Mouse (Mus musculus): ENCODE results near the gene Fbln2. TPM values are rescaled to one million over a fixed set of nuclear protein-coding genes. Genes with fewer than 3 reads are reported as not detected.

Fbln2 gene
- polyA plus RNA-seq, 1 experiment from 2014 or later = 28.4 TPM

GRCm38 (mm10) chr6:91290937-91291336 is 78.7 kb downstream of the Fbln2 start:
- H3K9ac ChIP-seq (ENCODE audit: low read length) = no peak overlapping the region
- H3K27me3 ChIP-seq (ENCODE audit: control insufficient read depth, insufficient read depth, low read length) = peaks cover 10% of the 10 kb centered on the region
- 77% methylated on average over 10 of the region's 10 CpGs for WGBS
- no peak overlapping the region for H3K27ac ChIP-seq (ENCODE audit: low read depth, low read length)
- no peak for ATAC-seq (ENCODE audit: insufficient read depth, low FRiP score, low TSS enrichment)
- H3K36me3 ChIP-seq (ENCODE audit: control insufficient read depth, insufficient read depth, low read length) = no peaks in the 10 kb centered on the region
- 0 out of 2 replicates have a peak, but pooled peaks cover 3% of the 10 kb centered on the region for H3K4me1 ChIP-seq (ENCODE audit: control insufficient read depth, insufficient read depth, low read length)
- no peaks in the 10 kb centered on the region for H3K9me3 ChIP-seq (ENCODE audit: control insufficient read depth, low read length)
- DNase-seq (ENCODE audit: low spot score) = no peak
- H3K4me2 ChIP-seq (ENCODE audit: low read depth) = no peak overlapping the region
- no peak overlapping the region for H3K4me3 ChIP-seq (ENCODE audit: low read depth, low read length)

GRCm38 (mm10) chr6:91295431-91295830 is 83.2 kb downstream of the Fbln2 start:
- H3K4me3 ChIP-seq (ENCODE audit: low read depth, low read length) = no peak overlapping the region
- H3K27ac ChIP-seq (ENCODE audit: low read depth, low read length) = no peak overlapping the region
- no peak for DNase-seq (ENCODE audit: low spot score)
- no peak overlapping the region for H3K4me2 ChIP-seq (ENCODE audit: low read depth)
- H3K9ac ChIP-seq (ENCODE audit: low read length) = no peak overlapping the region
- no peaks in the 10 kb centered on the region for H3K36me3 ChIP-seq (ENCODE audit: control insufficient read depth, insufficient read depth, low read length)
- no peak for ATAC-seq (ENCODE audit: insufficient read depth, low FRiP score, low TSS enrichment)
- peaks cover 26% of the 10 kb centered on the region for H3K4me1 ChIP-seq (ENCODE audit: control insufficient read depth, insufficient read depth, low read length)
- WGBS = 81% methylated on average over 4 of the region's 4 CpGs
- H3K27me3 ChIP-seq (ENCODE audit: control insufficient read depth, insufficient read depth, low read length) = no peaks in the 10 kb centered on the region
- no peaks in the 10 kb centered on the region for H3K9me3 ChIP-seq (ENCODE audit: control insufficient read depth, low read length)

GRCm38 (mm10) chr6:91298828-91299227 is 86.6 kb downstream of the Fbln2 start:
- peak; percentile 73 for DNase-seq (ENCODE audit: low spot score)
- H3K4me2 ChIP-seq (ENCODE audit: low read depth) = no peak overlapping the region
- H3K4me3 ChIP-seq (ENCODE audit: low read depth, low read length) = no peak overlapping the region
- H3K9ac ChIP-seq (ENCODE audit: low read length) = no peak overlapping the region
- H3K27me3 ChIP-seq (ENCODE audit: control insufficient read depth, insufficient read depth, low read length) = no peaks in the 10 kb centered on the region
- no peaks in the 10 kb centered on the region for H3K36me3 ChIP-seq (ENCODE audit: control insufficient read depth, insufficient read depth, low read length)
- H3K27ac ChIP-seq (ENCODE audit: low read depth, low read length) = peak overlapping the region; percentile 70
- H3K9me3 ChIP-seq (ENCODE audit: control insufficient read depth, low read length) = no peaks in the 10 kb centered on the region
- peak; percentile 64 for ATAC-seq (ENCODE audit: insufficient read depth, low FRiP score, low TSS enrichment)
- peaks cover 40% of the 10 kb centered on the region for H3K4me1 ChIP-seq (ENCODE audit: control insufficient read depth, insufficient read depth, low read length)
- WGBS = under 1% methylated on average over 6 of the region's 6 CpGs

GRCm38 (mm10) chr6:91300079-91300478 is 87.8 kb downstream of the Fbln2 start:
- no peak overlapping the region for H3K27ac ChIP-seq (ENCODE audit: low read depth, low read length)
- 65% methylated on average over 3 of the region's 3 CpGs for WGBS

GRCm38 (mm10) chr6:91301839-91302238 is 89.6 kb downstream of the Fbln2 start:
- WGBS = 20% methylated on average over 1 of the region's 1 CpGs
- Histone ChIP-seq H3K27me3 (ENCODE audit: control insufficient read depth, insufficient read depth, low read length) (no peaks in the 10 kb centered on the region), H3K4me2 (ENCODE audit: low read depth) (no peak overlapping the region), H3K9ac (ENCODE audit: low read length) (no peak overlapping the region), H3K4me3 (ENCODE audit: low read depth, low read length) (no peak overlapping the region), H3K27ac (ENCODE audit: low read depth, low read length) (peak overlapping the region; percentile 90), H3K4me1 (ENCODE audit: control insufficient read depth, insufficient read depth, low read length) (peaks cover 40% of the 10 kb centered on the region), H3K9me3 (ENCODE audit: control insufficient read depth, low read length) (no peaks in the 10 kb centered on the region), H3K36me3 (ENCODE audit: control insufficient read depth, insufficient read depth, low read length) (no peaks in the 10 kb centered on the region)
- peak; percentile 82 for DNase-seq (ENCODE audit: low spot score)
- ATAC-seq (ENCODE audit: insufficient read depth, low FRiP score, low TSS enrichment) = peak; percentile 83

More at GRCm38 (mm10) chr6:91300079-91300478, 87.8 kb downstream of the Fbln2 start:
- Histone ChIP-seq H3K9me3 (ENCODE audit: control insufficient read depth, low read length) (no peaks in the 10 kb centered on the region), H3K36me3 (ENCODE audit: control insufficient read depth, insufficient read depth, low read length) (no peaks in the 10 kb centered on the region), H3K27me3 (ENCODE audit: control insufficient read depth, insufficient read depth, low read length) (no peaks in the 10 kb centered on the region), H3K9ac (ENCODE audit: low read length) (no peak overlapping the region), H3K4me2 (ENCODE audit: low read depth) (no peak overlapping the region), H3K4me3 (ENCODE audit: low read depth, low read length) (no peak overlapping the region), H3K4me1 (ENCODE audit: control insufficient read depth, insufficient read depth, low read length) (peaks cover 40% of the 10 kb centered on the region)
- ATAC-seq (ENCODE audit: insufficient read depth, low FRiP score, low TSS enrichment) = no peak
- no peak for DNase-seq (ENCODE audit: low spot score)

GRCm38 (mm10) chr6:91302337-91302736 is 90.1 kb downstream of the Fbln2 start:
- Histone ChIP-seq H3K4me1 (ENCODE audit: control insufficient read depth, insufficient read depth, low read length) (peaks cover 40% of the 10 kb centered on the region), H3K27me3 (ENCODE audit: control insufficient read depth, insufficient read depth, low read length) (no peaks in the 10 kb centered on the region), H3K9ac (ENCODE audit: low read length) (no peak overlapping the region), H3K36me3 (ENCODE audit: control insufficient read depth, insufficient read depth, low read length) (no peaks in the 10 kb centered on the region), H3K27ac (ENCODE audit: low read depth, low read length) (peak overlapping the region; percentile 90), H3K4me2 (ENCODE audit: low read depth) (no peak overlapping the region), H3K9me3 (ENCODE audit: control insufficient read depth, low read length) (no peaks in the 10 kb centered on the region), H3K4me3 (ENCODE audit: low read depth, low read length) (no peak overlapping the region)
- 72% methylated on average over 3 of the region's 3 CpGs for WGBS
- no peak for DNase-seq (ENCODE audit: low spot score)
- peak; percentile 28 for ATAC-seq (ENCODE audit: insufficient read depth, low FRiP score, low TSS enrichment)

- H3K27ac ChIP-seq (ENCODE audit: low read depth, low read length) = no peak overlapping the region
- H3K4me2 ChIP-seq (ENCODE audit: low read depth) = no peak overlapping the region
- no peaks in the 10 kb centered on the region for H3K27me3 ChIP-seq (ENCODE audit: control insufficient read depth, insufficient read depth, low read length)
- H3K9ac ChIP-seq (ENCODE audit: low read length) = no peak overlapping the region
- 74% methylated on average over 4 of the region's 4 CpGs for WGBS
- ATAC-seq (ENCODE audit: insufficient read depth, low FRiP score, low TSS enrichment) = no peak
- H3K9me3 ChIP-seq (ENCODE audit: control insufficient read depth, low read length) = no peaks in the 10 kb centered on the region
- H3K4me1 ChIP-seq (ENCODE audit: control insufficient read depth, insufficient read depth, low read length) = peaks cover 26% of the 10 kb centered on the region
- H3K36me3 ChIP-seq (ENCODE audit: control insufficient read depth, insufficient read depth, low read length) = no peaks in the 10 kb centered on the region
- DNase-seq (ENCODE audit: low spot score) = no peak
- no peak overlapping the region for H3K4me3 ChIP-seq (ENCODE audit: low read depth, low read length)
These were observed 91.9 kb downstream of the Fbln2 start for GRCm38 (mm10) chr6:91304172-91304571.

- ATAC-seq (ENCODE audit: insufficient read depth, low FRiP score, low TSS enrichment) (no peak), DNase-seq (ENCODE audit: low spot score) (no peak)
- Histone ChIP-seq H3K36me3 (ENCODE audit: control insufficient read depth, insufficient read depth, low read length) (no peaks in the 10 kb centered on the region), H3K9ac (ENCODE audit: low read length) (no peak overlapping the region), H3K4me3 (ENCODE audit: low read depth, low read length) (no peak overlapping the region), H3K4me2 (ENCODE audit: low read depth) (no peak overlapping the region), H3K9me3 (ENCODE audit: control insufficient read depth, low read length) (no peaks in the 10 kb centered on the region), H3K4me1 (ENCODE audit: control insufficient read depth, insufficient read depth, low read length) (no peaks in the 10 kb centered on the region), H3K27me3 (ENCODE audit: control insufficient read depth, insufficient read depth, low read length) (no peaks in the 10 kb centered on the region), H3K27ac (ENCODE audit: low read depth, low read length) (no peak overlapping the region)
- WGBS = 72% methylated on average over 1 of the region's 1 CpGs
These were observed 95.7 kb downstream of the Fbln2 start for GRCm38 (mm10) chr6:91307972-91308371.

GRCm38 (mm10) chr6:91311204-91311603 is 98.9 kb downstream of the Fbln2 start:
- WGBS = 95% methylated on average over 5 of the region's 5 CpGs
- H3K4me3 ChIP-seq (ENCODE audit: low read depth, low read length) = no peak overlapping the region
- no peaks in the 10 kb centered on the region for H3K9me3 ChIP-seq (ENCODE audit: control insufficient read depth, low read length)
- ATAC-seq (ENCODE audit: insufficient read depth, low FRiP score, low TSS enrichment) (no peak), DNase-seq (ENCODE audit: low spot score) (no peak)
- no peak overlapping the region for H3K27ac ChIP-seq (ENCODE audit: low read depth, low read length)
- no peaks in the 10 kb centered on the region for H3K27me3 ChIP-seq (ENCODE audit: control insufficient read depth, insufficient read depth, low read length)
- H3K4me1 ChIP-seq (ENCODE audit: control insufficient read depth, insufficient read depth, low read length) = no peaks in the 10 kb centered on the region
- H3K4me2 ChIP-seq (ENCODE audit: low read depth) = no peak overlapping the region
- no peaks in the 10 kb centered on the region for H3K36me3 ChIP-seq (ENCODE audit: control insufficient read depth, insufficient read depth, low read length)
- H3K9ac ChIP-seq (ENCODE audit: low read length) = no peak overlapping the region

Data from neural tube, embryonic 11.5 days (tissue).